Mouse (Mus musculus) embryonic facial prominence, embryonic 11.5 days (tissue): ENCODE measurements around the gene Acot11. TPM values are rescaled to one million over a fixed set of nuclear protein-coding genes. Genes with fewer than 3 reads are reported as not detected.

Source experiments
- ATAC-seq: fragments of 200-750 bp; cut with Nextera tagmentation; replicated peaks from 2 replicates; pipeline ENCODE4 v1.8.0; 2017; ENCODE audit warnings: low read depth; ENCODE audit not compliant: insufficient number of reproducible peaks, low FRiP score, low TSS enrichment
- DNase-seq: peaks from one replicate; pipeline ENCODE4 v3.0.0-alpha.2; 2015; ENCODE audit warnings: low spot score
- H3K27ac ChIP-seq: fragments of 300-500 bp; sonication (generic); replicated peaks from 2 replicates; pipeline ENCODE4 v1.5.1; 2014; ENCODE audit warnings: mild to moderate bottlenecking, low read depth, low read length, control low read depth
- H3K27me3 ChIP-seq: fragments of 300-500 bp; sonication (generic); 2 replicates; pipeline ENCODE4 v1.6.1; 2014; ENCODE audit warnings: mild to moderate bottlenecking, low read length, moderate library complexity, mixed read lengths; ENCODE audit not compliant: control insufficient read depth, insufficient read depth
- H3K36me3 ChIP-seq: fragments of 300-500 bp; sonication (generic); replicated peaks from 2 replicates; pipeline ENCODE4 v1.6.1; 2014; ENCODE audit warnings: low read depth, mild to moderate bottlenecking, low read length, moderate library complexity, mixed read lengths; ENCODE audit not compliant: control insufficient read depth, insufficient read depth
- H3K4me1 ChIP-seq: fragments of 300-500 bp; sonication (generic); 2 replicates; pipeline ENCODE4 v1.6.1; 2014; ENCODE audit warnings: low read length, mixed read lengths; ENCODE audit not compliant: control insufficient read depth, insufficient read depth
- H3K4me2 ChIP-seq: fragments of 300-500 bp; sonication (generic); 2 replicates; pipeline ENCODE4 v1.6.1; 2014; ENCODE audit warnings: low read depth, mild to moderate bottlenecking, control low read depth, low read length, moderate library complexity
- H3K4me3 ChIP-seq: fragments of 300-500 bp; sonication (generic); 2 replicates; pipeline ENCODE4 v1.5.1; 2014; ENCODE audit warnings: low read depth, low read length, control low read depth
- H3K9ac ChIP-seq: fragments of 300-500 bp; sonication (generic); replicated peaks from 2 replicates; pipeline ENCODE4 v1.6.1; 2014; ENCODE audit warnings: mild to moderate bottlenecking, control low read depth, low read length
- H3K9me3 ChIP-seq: fragments of 300-500 bp; sonication (generic); replicated peaks from 2 replicates; pipeline ENCODE4 v1.6.1; 2016; ENCODE audit warnings: mild to moderate bottlenecking, low read length, inconsistent platforms, mixed read lengths; ENCODE audit not compliant: control insufficient read depth
- WGBS: fragments of 180-500 bp; shearing (Covaris S2); extraction: QIAGEN DNeasy Blood & Tissue Kit; methylation state at CpG from one replicate; pipeline ENCODE4 v1.1.7; 2014; 5-methylcytosine and 5-hydroxymethylcytosine counted together
- polyA plus RNA-seq: library from polyadenylated mRNA; unstranded; fragments of >200 nt; fragmentation: Nextera tagmentation; extraction: Ambion mirVana; gene quantifications from 2 replicates; pipeline ENCODE4 v1.2.1, GENCODE M21; 2014

The Acot11 gene
- polyA plus RNA-seq, 1 experiment from 2014 or later, result 1.1 TPM

DNA sequence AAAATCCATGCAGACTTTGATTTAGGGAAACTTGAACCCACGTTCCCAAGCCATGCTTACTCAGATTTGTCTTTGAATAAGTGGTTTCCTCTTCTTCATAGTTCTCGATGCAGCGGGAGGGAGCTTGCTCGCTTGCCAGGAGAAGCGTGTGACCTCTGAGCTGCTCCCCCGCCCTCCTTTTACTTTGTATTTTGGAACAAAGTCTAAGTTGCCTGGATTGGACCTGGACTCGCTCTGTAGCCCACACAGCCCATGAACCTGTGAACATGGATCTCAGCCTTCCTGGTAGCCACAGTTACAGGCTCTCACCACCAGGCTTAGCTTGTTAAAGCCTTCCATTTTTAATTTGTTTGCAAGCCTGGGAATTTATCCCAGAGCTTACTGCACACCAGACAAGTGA is 74.0 kb downstream of the Acot11 start, which contains the start of gene Mroh7:
TSS of gene Mroh7 (minus strand) at position 112 of the 400 bp plus-strand sequence.
- DNase-seq (no peak), ATAC-seq (no peak)
- H3K9ac ChIP-seq, result no peak within 1 kb of the TSS
- H3K27me3 ChIP-seq, result no peaks in the 10 kb centered on the region
- no peak within 1 kb of the TSS for H3K4me2 ChIP-seq
- H3K4me1 ChIP-seq, result no peaks in the 10 kb centered on the region; the same call in 1 of the 2 replicates
- H3K27ac ChIP-seq, result no peak within 1 kb of the TSS
- no peaks in the 10 kb centered on the region for H3K36me3 ChIP-seq
- no peaks in the 10 kb centered on the region for H3K9me3 ChIP-seq
- 84% methylated on average over 7 of the region's 7 CpGs for WGBS
- H3K4me3 ChIP-seq, result no peak within 1 kb of the TSS

GRCm38 (mm10) chr4:106720631-106721030 is 84.2 kb downstream of the Acot11 start:
- Histone ChIP-seq H3K9me3 (no peaks in the 10 kb centered on the region), H3K27me3 (no peaks in the 10 kb centered on the region), H3K36me3 (no peaks in the 10 kb centered on the region), H3K9ac (no peak overlapping the region), H3K4me1 (no peaks in the 10 kb centered on the region), H3K27ac (no peak overlapping the region), H3K4me3 (no peak overlapping the region), H3K4me2 (no peak overlapping the region)
- 90% methylated on average over 4 of the region's 4 CpGs for WGBS
- DNase-seq (no peak), ATAC-seq (no peak)

DNA sequence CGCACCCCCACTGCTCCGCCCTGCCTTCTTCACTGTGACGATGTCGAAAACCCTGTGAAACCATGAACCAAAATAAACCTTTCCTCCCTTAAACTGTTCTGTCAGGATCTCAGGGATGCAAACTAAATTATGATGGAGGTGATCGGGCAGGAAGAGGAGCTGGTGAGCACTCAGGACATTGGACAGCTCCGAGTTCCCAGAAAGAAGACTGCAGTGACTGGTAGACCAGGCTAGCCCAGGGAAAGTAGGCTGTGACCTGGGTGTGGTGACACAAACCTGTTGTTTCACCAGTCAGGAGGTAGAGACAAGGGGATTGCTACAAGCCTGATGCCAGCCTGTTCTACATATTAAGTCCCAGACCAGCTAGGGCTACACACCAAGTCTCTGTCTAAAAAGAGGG is 91.2 kb downstream of the Acot11 start:
- Histone ChIP-seq H3K4me1 (no peaks in the 10 kb centered on the region), H3K4me3 (no peak overlapping the region), H3K27ac (no peak overlapping the region), H3K36me3 (no peaks in the 10 kb centered on the region), H3K4me2 (no peak overlapping the region), H3K27me3 (no peaks in the 10 kb centered on the region), H3K9ac (no peak overlapping the region), H3K9me3 (no peaks in the 10 kb centered on the region)
- WGBS, result 94% methylated on average over 6 of the region's 6 CpGs
- ATAC-seq (no peak), DNase-seq (no peak)

DNA sequence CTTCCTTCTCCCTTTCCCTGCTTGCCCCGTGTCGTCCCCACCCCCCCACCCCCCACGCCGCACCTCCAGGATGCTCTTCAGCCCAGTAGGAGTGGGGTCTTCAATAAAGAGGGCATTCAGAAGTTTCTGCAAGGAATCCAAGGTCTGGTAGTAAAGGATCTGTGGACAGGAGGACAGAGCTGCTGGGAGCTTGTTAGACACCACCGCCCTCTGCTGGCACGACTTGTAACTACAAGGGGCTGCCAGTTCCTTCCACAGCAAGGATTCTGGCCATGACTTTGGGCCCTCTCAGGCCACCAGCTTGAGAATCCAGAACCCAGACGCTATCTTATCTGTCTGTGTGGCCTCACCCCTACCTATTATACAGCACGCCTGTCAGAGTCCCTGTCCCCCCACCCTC is 96.4 kb downstream of the Acot11 start:
- H3K9ac ChIP-seq, result no peak overlapping the region; the same call in 1 of the 2 replicates
- ATAC-seq (no peak), DNase-seq (peak; percentile 79)
- no peaks in the 10 kb centered on the region for H3K9me3 ChIP-seq
- no peaks in the 10 kb centered on the region for H3K27me3 ChIP-seq
- whole genome bisulfite sequencing, result 7% methylated on average over 8 of the region's 8 CpGs
- no peaks in the 10 kb centered on the region; the same call in 1 of the 2 replicates for H3K4me1 ChIP-seq
- H3K36me3 ChIP-seq, result no peaks in the 10 kb centered on the region
- H3K27ac ChIP-seq, result no peak overlapping the region
- H3K4me2 ChIP-seq, result no peak overlapping the region
- H3K4me3 ChIP-seq, result no peak overlapping the region

DNA sequence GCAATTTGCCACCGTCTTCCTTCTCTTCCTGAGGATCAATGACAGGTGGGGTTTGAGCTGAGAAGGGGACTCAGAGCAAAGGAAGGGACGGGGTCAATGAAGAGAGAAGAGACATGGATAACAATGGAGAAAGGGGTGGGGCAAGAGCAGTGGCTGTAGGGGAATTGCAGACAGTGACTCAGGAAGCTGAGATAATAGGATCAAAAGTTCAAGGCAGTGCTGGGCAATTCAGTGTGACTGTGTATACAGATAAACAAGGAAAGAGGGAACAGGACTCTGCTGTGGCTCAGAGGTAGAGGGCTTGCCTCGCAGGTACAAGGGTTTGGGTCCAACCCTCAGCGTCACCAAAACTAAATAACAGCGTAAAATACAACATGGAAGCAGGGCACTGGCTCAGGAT is 96.8 kb downstream of the Acot11 start:
- H3K4me3 ChIP-seq, result no peak overlapping the region

GRCm38 (mm10) chr4:106705096-106705665 is 99.6 kb downstream of the Acot11 start:
- no peak overlapping the region for H3K27ac ChIP-seq
- DNase-seq, result no peak
- 49% methylated on average over 8 of the region's 8 CpGs for WGBS

More for the DNA sequence above, 96.8 kb downstream of the Acot11 start:
- Histone ChIP-seq H3K36me3 (no peaks in the 10 kb centered on the region), H3K4me2 (no peak overlapping the region), H3K4me1 (no peaks in the 10 kb centered on the region; the same call in 1 of the 2 replicates), H3K27ac (no peak overlapping the region), H3K27me3 (no peaks in the 10 kb centered on the region), H3K9me3 (no peaks in the 10 kb centered on the region), H3K9ac (no peak overlapping the region; the same call in 1 of the 2 replicates)
- DNase-seq (no peak), ATAC-seq (no peak)
- WGBS, result 35% methylated on average over 5 of the region's 5 CpGs

DNA sequence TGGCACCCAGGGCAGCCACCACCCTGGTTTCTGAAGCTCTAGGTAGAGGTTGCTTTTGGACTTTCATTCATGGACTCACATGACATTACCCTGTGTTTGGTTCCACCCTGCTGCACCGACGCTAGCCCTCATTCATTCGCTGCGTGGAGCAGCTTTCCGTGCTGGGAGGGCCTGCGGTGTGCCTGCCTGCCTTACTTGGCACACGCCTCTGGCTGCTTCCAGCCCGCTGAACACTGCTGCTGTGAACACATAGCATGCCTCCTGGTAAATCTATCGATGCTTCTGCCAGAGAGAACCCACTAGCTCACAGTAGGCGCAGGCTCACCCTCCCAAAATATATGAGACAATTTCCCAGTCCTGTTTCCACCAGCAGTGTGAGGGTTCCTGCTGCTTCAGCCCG is 100.4 kb downstream of the Acot11 start:
- no peak for DNase-seq
- no peak for ATAC-seq
- H3K36me3 ChIP-seq, result no peaks in the 10 kb centered on the region
- H3K9ac ChIP-seq, result no peak overlapping the region; the same call in 1 of the 2 replicates
- H3K4me2 ChIP-seq, result no peak overlapping the region
- H3K27ac ChIP-seq, result no peak overlapping the region
- no peak overlapping the region for H3K4me3 ChIP-seq
- H3K9me3 ChIP-seq, result no peaks in the 10 kb centered on the region
- WGBS, result 76% methylated on average over 11 of the region's 11 CpGs
- H3K4me1 ChIP-seq, result no peaks in the 10 kb centered on the region; the same call in 1 of the 2 replicates
- no peaks in the 10 kb centered on the region for H3K27me3 ChIP-seq

More at GRCm38 (mm10) chr4:106705096-106705665, 99.6 kb downstream of the Acot11 start:
- H3K36me3 ChIP-seq, result no peaks in the 10 kb centered on the region
- ATAC-seq, result no peak
- peak overlapping the region; percentile 29; the same call in 1 of the 2 replicates for H3K9ac ChIP-seq
- no peaks in the 10 kb centered on the region for H3K9me3 ChIP-seq
- no peaks in the 10 kb centered on the region for H3K27me3 ChIP-seq
- H3K4me2 ChIP-seq, result no peak overlapping the region
- no peaks in the 10 kb centered on the region; the same call in 1 of the 2 replicates for H3K4me1 ChIP-seq
- H3K4me3 ChIP-seq, result no peak overlapping the region

DNA sequence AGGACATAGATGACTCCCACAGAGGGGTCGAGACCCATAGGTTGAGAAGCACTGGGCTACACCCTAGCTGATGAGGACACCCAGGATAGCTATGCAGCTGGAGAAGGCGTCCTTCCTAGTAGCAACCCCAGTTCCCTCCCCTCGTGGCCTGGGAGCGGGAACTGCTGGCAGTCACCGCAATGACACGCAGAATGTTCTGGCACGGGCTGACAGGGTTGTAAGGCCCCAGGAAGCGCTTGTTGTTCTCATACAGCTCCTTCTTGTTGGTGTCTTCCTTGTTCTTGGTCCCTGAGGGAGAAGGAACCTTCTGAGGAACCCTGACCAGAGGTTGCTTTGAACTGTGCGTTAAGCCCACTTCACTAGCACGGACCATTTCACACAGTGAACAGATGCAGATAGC is 100.8 kb downstream of the Acot11 start:
- H3K27ac ChIP-seq, result no peak overlapping the region
- WGBS, result 83% methylated on average over 10 of the region's 10 CpGs

More for the DNA sequence above, 100.8 kb downstream of the Acot11 start:
- H3K9ac ChIP-seq, result no peak overlapping the region
- H3K4me3 ChIP-seq, result no peak overlapping the region
- ATAC-seq, result no peak
- H3K4me2 ChIP-seq, result no peak overlapping the region
- no peaks in the 10 kb centered on the region for H3K36me3 ChIP-seq
- no peaks in the 10 kb centered on the region for H3K27me3 ChIP-seq
- H3K9me3 ChIP-seq, result no peaks in the 10 kb centered on the region
- no peaks in the 10 kb centered on the region; the same call in 1 of the 2 replicates for H3K4me1 ChIP-seq
- no peak for DNase-seq
